Mouse (Mus musculus): Measurements from ENCODE around the gene Sdccag8. TPM values are rescaled to one million over a fixed set of nuclear protein-coding genes. Genes with fewer than 3 reads are reported as not detected.

Gene Sdccag8
- total RNA-seq, 2 experiments from 2014 or later: 8.9 to 12.9 TPM

DNA sequence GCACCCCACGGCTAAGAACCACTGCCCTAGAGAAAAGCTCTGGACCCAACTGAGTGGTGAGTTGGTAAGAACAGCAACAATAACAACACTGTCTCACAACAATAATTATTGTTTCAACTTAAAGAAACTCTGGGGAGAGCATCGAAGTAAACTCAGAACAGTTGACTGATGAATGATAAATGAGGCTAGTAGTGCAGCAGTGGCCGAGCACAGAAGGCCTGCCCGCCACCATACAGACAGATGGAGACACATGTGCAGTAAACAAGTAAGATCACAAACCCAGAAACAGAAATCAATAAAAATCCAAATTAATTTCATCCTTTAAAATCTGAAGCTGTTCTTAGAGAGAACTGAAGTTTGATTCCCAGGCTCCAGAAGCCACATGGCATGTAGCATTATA lies 225.6 kb downstream of the Sdccag8 start:
- DNase-seq (ENCODE audit: low spot score in 2 of 2): no peak

GRCm38 (mm10) chr1:177045885-177046284 lies 231.4 kb downstream of the Sdccag8 start:
- DNase-seq (ENCODE audit: low spot score in 2 of 2): no peak

- no peak for DNase-seq (ENCODE audit: low spot score in 2 of 2)
Measured at GRCm38 (mm10) chr1:177046963-177047362, 232.5 kb downstream of the Sdccag8 start.

DNA sequence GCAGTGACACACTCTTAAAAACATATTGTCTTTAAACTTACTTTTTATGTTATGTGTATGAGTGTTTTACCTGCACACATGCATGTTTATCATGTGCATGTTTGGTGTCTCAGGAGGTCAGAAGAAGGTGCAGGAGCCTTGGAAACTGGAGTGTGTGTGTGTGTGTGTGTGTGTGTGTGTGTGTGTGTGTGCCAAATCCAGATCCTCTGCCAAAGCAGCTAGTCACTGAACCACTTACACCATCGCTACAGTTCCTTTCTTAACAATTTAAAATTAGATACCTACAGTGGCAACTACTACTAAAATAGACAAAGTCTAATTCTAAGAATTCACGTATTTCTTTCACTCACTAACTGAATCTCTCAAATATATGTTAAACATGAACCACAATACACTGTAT lies 234.3 kb downstream of the Sdccag8 start:
- DNase-seq (ENCODE audit: low spot score in 2 of 2): no peak

DNA sequence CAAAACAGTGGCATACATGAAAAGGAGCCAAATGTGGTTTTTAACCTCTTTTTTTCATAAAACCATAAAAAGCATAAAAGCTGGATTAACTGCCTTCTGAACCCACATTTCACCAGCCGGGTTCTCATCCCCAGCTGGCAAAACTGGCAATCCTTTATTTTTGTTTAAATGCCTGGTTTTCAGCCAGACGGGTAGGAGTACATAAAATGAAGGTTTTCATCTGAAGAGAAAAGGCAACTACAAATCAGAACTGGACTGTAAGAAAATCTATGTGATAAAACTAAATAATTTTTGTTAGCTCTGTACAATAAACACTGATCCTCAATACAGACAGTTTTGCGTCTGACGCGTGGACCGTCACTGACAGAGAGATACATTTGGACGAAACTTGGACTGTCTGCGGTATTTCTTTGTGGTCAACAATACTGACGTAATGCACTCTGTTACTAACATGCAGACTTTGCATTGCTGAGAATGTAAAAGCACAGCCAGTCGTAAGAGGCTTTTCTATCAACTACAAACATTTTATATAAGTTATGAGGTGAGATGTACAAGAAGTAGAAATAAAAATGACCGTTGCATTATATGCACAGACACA lies 237.0 kb downstream of the Sdccag8 start:
- no peak for DNase-seq (ENCODE audit: low spot score in 2 of 2)

- DNase-seq (ENCODE audit: low spot score in 2 of 2): no peak
Measured at GRCm38 (mm10) chr1:177054891-177055290, 240.4 kb downstream of the Sdccag8 start.

- no peak for DNase-seq (ENCODE audit: low spot score in 2 of 2)
Measured at GRCm38 (mm10) chr1:177061761-177062160, 247.3 kb downstream of the Sdccag8 start.

DNA sequence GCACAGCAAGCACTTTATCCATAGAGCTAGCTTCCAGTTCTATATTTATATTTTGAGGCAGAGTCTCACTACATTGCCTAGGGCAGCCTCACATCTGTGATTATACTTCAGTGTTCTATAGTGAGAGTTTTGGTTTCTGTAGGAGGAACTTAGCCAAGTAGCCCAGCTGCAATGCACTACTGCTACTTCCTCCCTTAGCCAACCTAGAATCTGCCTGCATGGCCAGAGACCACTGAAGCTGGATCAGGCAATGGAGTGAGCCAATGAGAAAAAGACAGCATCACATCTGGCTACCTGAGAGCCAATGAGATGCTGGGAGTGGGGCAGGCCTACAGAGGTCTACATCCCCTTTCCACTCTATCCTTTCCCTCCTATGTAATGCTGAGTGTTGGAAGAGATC lies 251.3 kb downstream of the Sdccag8 start:
- no peak for DNase-seq (ENCODE audit: low spot score in 2 of 2)

DNA sequence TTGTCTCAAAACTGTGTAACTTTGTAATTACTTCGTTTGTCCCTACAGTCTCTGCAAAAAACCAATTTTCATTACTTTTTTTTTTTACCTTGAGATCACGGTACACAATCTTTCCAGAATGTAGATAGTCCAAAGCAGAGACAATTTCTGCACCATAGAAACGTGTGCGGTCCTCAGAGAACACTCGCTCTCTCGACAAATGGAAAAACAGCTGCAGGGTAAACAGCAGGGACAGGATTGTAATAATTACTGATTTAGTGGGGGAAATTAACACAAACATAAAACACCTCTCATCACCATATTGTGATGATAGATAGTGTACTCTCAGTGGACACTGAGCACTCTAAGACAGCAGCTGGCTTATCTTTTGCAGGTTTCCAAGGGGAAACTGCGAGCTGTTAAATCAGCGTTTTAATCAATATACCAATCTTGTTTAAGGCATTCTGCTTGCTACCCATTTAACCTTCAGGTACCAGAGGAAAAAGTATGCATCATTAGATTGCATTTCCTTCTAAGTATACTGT lies 252.7 kb downstream of the Sdccag8 start:
- no peak for DNase-seq (ENCODE audit: low spot score in 2 of 2)

DNA sequence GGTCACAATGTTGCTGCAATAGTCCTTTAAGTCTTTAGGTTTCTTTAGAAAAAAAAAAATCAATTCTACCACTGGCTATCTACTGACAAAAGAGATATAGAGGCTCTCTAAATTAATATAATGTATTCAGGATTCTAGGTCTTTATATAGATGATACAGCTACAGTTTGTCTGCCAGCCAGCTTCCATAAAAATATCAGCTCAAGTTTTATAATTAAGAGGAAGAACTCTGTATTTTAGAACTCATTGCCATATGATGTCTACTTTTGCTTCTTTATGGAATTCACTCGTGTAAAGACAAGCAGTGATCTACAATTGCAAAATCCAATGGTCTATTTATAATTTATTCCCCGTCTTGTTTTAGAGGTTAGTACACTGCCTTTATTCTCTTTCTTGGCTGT lies 254.7 kb downstream of the Sdccag8 start:
- no peak for DNase-seq (ENCODE audit: low spot score in 2 of 2)

Small RNA genes within 50 kb of the gene (microRNA-seq; reads per million reads assigned to microRNA genes)
- not detected for gene Gm25993
- gene Mir350: 143 reads per million, percentile 51 among the genes with 10 or more reads in this experiment

Other genes starting within 250 kb of the Sdccag8 start
- 10 to 100 TPM; 42.7 to 43.6 TPM for gene Cep170, start 593 bp upstream of the Sdccag8 start, total RNA-seq (2021)

Measured in adrenal gland, postnatal 4 days (tissue).